Mouse (Mus musculus) liver, postnatal 0 days (tissue): ENCODE measurements around the gene Fam76b.
A peak's percentile ranks its signal among the peaks of the same experiment; 100 is the strongest.

Source experiments
- CTCF ChIP-seq: sonication (generic); IDR thresholded peaks from 2 replicates; pipeline ENCODE4 v1.5.1; 2016; ENCODE audit warnings: antibody characterized with exemption, low read depth
- EP300 ChIP-seq: IDR thresholded peaks from 2 replicates; pipeline ENCODE4 v1.6.1; 2016; ENCODE audit warnings: antibody characterized with exemption, low read depth, mild to moderate bottlenecking

GRCm38 (mm10) chr9:13891888-13892287 lies 64.4 kb downstream of the Fam76b start:
- TF ChIP-seq CTCF = peak; percentile 31; the same call in 1 of the 2 replicates
- no peak for TF ChIP-seq EP300
